Mouse (Mus musculus): ENCODE measurements at regions not wholly inside any gene's neighbourhood (a gene's known extent, or its start where the extent isn't known, plus 50 kb on each side); places are given as distances from the start of the nearest gene placed in this dataset.

GRCm38 (mm10) chr10:44595932-44596331 is 67.6 kb upstream of the Prdm1 start:
- Histone ChIP-seq H3K27ac (ENCODE audit: insufficient read depth, low read depth) (no peak overlapping the region), H3K4me3 (replicated peaks in 1 of 3; ENCODE audit: low read depth in 2 of 3, low read length in 2 of 3, poor library complexity in 1 of 3) (no peak overlapping the region)
- no peak for DNase-seq (ENCODE audit: extremely low read depth)

GRCm38 (mm10) chr10:44589842-44590241 is 61.5 kb upstream of the Prdm1 start:
- no peaks in the 10 kb centered on the region for H3K27me3 ChIP-seq (replicated peaks)
- in situ Hi-C loops (cut with MboI; ENCODE audit: low pct_ligation_motif_present, low pct_unique_long_range_greater_than_20kb, low sequenced_read_pairs), result no loop called here
- no peak for DNase-seq (ENCODE audit: extremely low read depth)
- TF ChIP-seq BHLHE40 (IDR thresholded peaks at IDR 0.05; ENCODE audit: low read depth, low read length) (no peak), IRF4 (IDR thresholded peaks at IDR 0.05; ENCODE audit: low read depth, low read length) (no peak), ZMIZ1 (IDR thresholded peaks at IDR 0.05; ENCODE audit: low read depth, low read length) (no peak), POLR2A (IDR thresholded peaks at IDR 0.05; ENCODE audit: low read depth, low read length) (no peak), MAX (IDR thresholded peaks at IDR 0.05; ENCODE audit: low read length) (no peak), MAZ (IDR thresholded peaks at IDR 0.05; ENCODE audit: low read depth, low read length) (no peak), CHD1 (IDR thresholded peaks at IDR 0.05; ENCODE audit: low read depth, low read length) (no peak), E2F4 (IDR thresholded peaks at IDR 0.05; ENCODE audit: insufficient replicate concordance, low read depth, low read length) (no peak), ZNF384 (IDR thresholded peaks at IDR 0.05; ENCODE audit: low read depth, low read length) (no peak), NELFE (IDR thresholded peaks at IDR 0.05; ENCODE audit: low read depth, low read length) (no peak), ELF1 (IDR thresholded peaks at IDR 0.05; ENCODE audit: low read depth, low read length) (no peak), JUN (IDR thresholded peaks at IDR 0.05; ENCODE audit: insufficient read depth, low read depth, low read length) (no peak), USF1 (IDR thresholded peaks at IDR 0.05; ENCODE audit: low read depth, low read length) (no peak), RAD21 (IDR thresholded peaks at IDR 0.05; ENCODE audit: low read depth, low read length) (no peak), CTCF (conservative IDR thresholded peaks at IDR 0.05 in 1 of 2, IDR thresholded peaks at IDR 0.05 in 1 of 2; ENCODE audit: low read depth in 2 of 2, low read length in 2 of 2) (no peak), MAFK (IDR thresholded peaks at IDR 0.05; ENCODE audit: insufficient replicate concordance, low read length) (no peak)
- H3K9ac ChIP-seq (ENCODE audit: insufficient read depth, low read depth), result no peak overlapping the region
- H3K4me1 ChIP-seq (ENCODE audit: control insufficient read depth in 1 of 2, insufficient read depth in 2 of 2), result peaks cover 0 to 5% of the 10 kb centered on the region in 2 experiments; a peak in 1 of 4 replicates
- H3K27ac ChIP-seq (ENCODE audit: insufficient read depth, low read depth), result no peak overlapping the region
- dilution Hi-C loops (cut with MboI; ENCODE audit: extremely low pct_ligation_motif_present, extremely low pct_unique_long_range_greater_than_20kb, low sequenced_read_pairs), result no loop called here
- no peaks in the 10 kb centered on the region for H3K79me2 ChIP-seq (replicated peaks; ENCODE audit: control insufficient read depth, extremely low read depth, insufficient read depth, poor library complexity, severe bottlenecking)
- no peak overlapping the region for H3K4me3 ChIP-seq (replicated peaks in 1 of 3; ENCODE audit: low read depth in 2 of 3, low read length in 2 of 3, poor library complexity in 1 of 3)
- no peaks in the 10 kb centered on the region for H3K9me3 ChIP-seq (replicated peaks; ENCODE audit: low read length)
- no peaks in the 10 kb centered on the region for H3K36me3 ChIP-seq (replicated peaks in 1 of 2; ENCODE audit: control insufficient read depth in 1 of 2, insufficient read depth in 1 of 2, low read length in 1 of 2)
- no peak overlapping the region for H3K4me2 ChIP-seq (ENCODE audit: insufficient read depth, low read depth, poor library complexity, severe bottlenecking)

More at GRCm38 (mm10) chr10:44595932-44596331, 67.6 kb upstream of the Prdm1 start:
- TF ChIP-seq E2F4 (IDR thresholded peaks at IDR 0.05; ENCODE audit: insufficient replicate concordance, low read depth, low read length) (no peak), MYC (IDR thresholded peaks at IDR 0.05; ENCODE audit: low read depth, low read length) (no peak), JUN (IDR thresholded peaks at IDR 0.05; ENCODE audit: insufficient read depth, low read depth, low read length) (no peak), BHLHE40 (IDR thresholded peaks at IDR 0.05; ENCODE audit: low read depth, low read length) (0 out of 2 replicates have a peak, but pooled peaks have one; percentile 25)
- peaks cover 10 to 39% of the 10 kb centered on the region in 2 experiments for H3K4me1 ChIP-seq (ENCODE audit: control insufficient read depth in 1 of 2, insufficient read depth in 2 of 2)
- in situ Hi-C loops (cut with MboI; ENCODE audit: low pct_ligation_motif_present, low pct_unique_long_range_greater_than_20kb, low sequenced_read_pairs) (no loop called here), dilution Hi-C loops (cut with MboI; ENCODE audit: extremely low pct_ligation_motif_present, extremely low pct_unique_long_range_greater_than_20kb, low sequenced_read_pairs) (no loop called here)
- H3K27me3 ChIP-seq (replicated peaks), result no peaks in the 10 kb centered on the region
- no peak overlapping the region for H3K4me2 ChIP-seq (ENCODE audit: insufficient read depth, low read depth, poor library complexity, severe bottlenecking)
- no peak overlapping the region for H3K9ac ChIP-seq (ENCODE audit: insufficient read depth, low read depth)
- H3K79me2 ChIP-seq (replicated peaks; ENCODE audit: control insufficient read depth, extremely low read depth, insufficient read depth, poor library complexity, severe bottlenecking), result no peaks in the 10 kb centered on the region
- no peaks in the 10 kb centered on the region for H3K9me3 ChIP-seq (replicated peaks; ENCODE audit: low read length)
- no peaks in the 10 kb centered on the region for H3K36me3 ChIP-seq (replicated peaks in 1 of 2; ENCODE audit: control insufficient read depth in 1 of 2, insufficient read depth in 1 of 2, low read length in 1 of 2)

All from CH12.LX (cell line).